Mouse (Mus musculus) ES-E14 (cell line): ENCODE measurements at regions not wholly inside any gene's neighbourhood (a gene's known extent, or its start where the extent isn't known, plus 50 kb on each side); places are given as distances from the start of the nearest gene placed in this dataset.

Experiments
- CHD2 ChIP-seq: IDR thresholded peaks from 2 replicates; pipeline ENCODE4 v1.6.1; 2014; ENCODE audit warnings: mild to moderate bottlenecking, low read depth, low read length, inconsistent platforms
- HCFC1 ChIP-seq: IDR thresholded peaks from 2 replicates; pipeline ENCODE4 v1.6.1; 2012; ENCODE audit warnings: low read length, inconsistent platforms, borderline replicate concordance; ENCODE audit not compliant: insufficient read depth
- MAFK ChIP-seq: IDR thresholded peaks from 2 replicates; pipeline ENCODE4 v1.6.1; 2014; ENCODE audit warnings: mild to moderate bottlenecking, low read depth, low read length, inconsistent platforms; ENCODE audit not compliant: insufficient read depth
- ZC3H11A ChIP-seq: IDR thresholded peaks from 2 replicates; pipeline ENCODE4 v1.6.1; 2012; ENCODE audit warnings: low read depth, mild to moderate bottlenecking, inconsistent platforms, low read length, borderline replicate concordance
- ZNF384 ChIP-seq: IDR thresholded peaks from 2 replicates; pipeline ENCODE4 v1.6.1; 2012; ENCODE audit warnings: low read depth, low read length, inconsistent platforms

GRCm38 (mm10) chr1:69452910-69453309 lies 234.1 kb downstream of the Ikzf2 start:
- TF ChIP-seq ZNF384, result no peak
- no peak for TF ChIP-seq ZC3H11A
- no peak for TF ChIP-seq HCFC1
- TF ChIP-seq CHD2, result no peak
- no peak for TF ChIP-seq MAFK
